12 mouse cellular contexts compared by ENCODE assay signal in the genomic region with DNA sequence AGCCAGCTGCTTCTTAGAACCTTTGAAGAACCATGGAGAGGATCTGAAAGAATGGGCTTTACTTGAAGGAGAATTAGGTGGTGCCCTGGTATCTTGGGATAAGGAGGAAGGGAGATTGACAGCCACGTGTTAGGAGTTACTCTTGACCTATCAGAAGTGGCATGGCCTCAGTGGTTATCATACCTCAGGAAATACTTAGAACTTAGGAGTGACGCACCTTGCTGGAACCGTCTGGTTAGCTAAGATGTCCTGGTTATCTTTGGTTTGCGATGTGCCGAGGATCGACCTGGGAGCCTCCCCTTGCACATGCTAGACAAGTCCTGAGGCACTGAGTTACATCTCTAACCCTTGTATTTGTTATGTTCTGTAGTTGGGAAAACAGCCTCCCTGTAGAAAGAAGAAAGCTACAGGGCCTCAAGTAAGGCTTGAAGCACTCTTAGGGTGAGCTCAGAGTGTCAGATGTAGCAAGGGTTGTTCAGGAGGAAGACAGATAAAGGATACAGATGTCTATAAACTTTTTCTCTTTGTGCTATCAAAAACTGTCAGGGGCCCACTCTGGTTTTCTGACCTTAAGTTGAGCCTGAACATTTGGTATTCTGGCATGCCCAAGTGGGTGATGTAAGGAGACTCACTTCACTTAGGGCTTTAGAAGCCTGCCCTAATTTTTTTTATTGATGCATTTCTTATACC. TPM values are rescaled to one million over a fixed set of nuclear protein-coding genes. Genes with fewer than 3 reads are reported as not detected.
DNase-seq lines count a peak whose midpoint lies in the region; ATAC-seq and TF ChIP-seq lines count a peak whose summit lies in the region.
"Had no signal": no experiment of that assay in that cellular context is flagged by ENCODE, and none has a peak within 500 bp of the region (broad histone marks: within the 10 kb centered on the region; RNA-seq: fewer than 3 reads in every experiment).

No protein-coding gene starts in this region.

- no peaks in the 10 kb centered on the region for H3K27me3 ChIP-seq in liver, postnatal 0 days (ENCODE audit: insufficient read depth, low read length)
- no peaks in the 10 kb centered on the region for H3K27me3 ChIP-seq in midbrain, embryonic 15.5 days (replicated peaks)

- H3K9me3 ChIP-seq in liver, postnatal 0 days (ENCODE audit: low read length): no peaks in the 10 kb centered on the region
- H3K9me3 ChIP-seq in midbrain, embryonic 15.5 days: no peaks in the 10 kb centered on the region

- no peak for DNase-seq in gastrocnemius, adult 2 months
- no peak for DNase-seq in gastrocnemius, postnatal 10 days
- peak; percentile 57 for DNase-seq in spleen, adult 12 weeks (ENCODE audit: low spot score)
- no peak for DNase-seq in spleen, adult 18-20 months
- peak; percentile 58 for DNase-seq in liver, postnatal 0 days
- peak; percentile 39 for DNase-seq in yolk sac, embryonic 10.5 days (ENCODE audit: low spot score)
- no peak for DNase-seq in cerebellum, postnatal 36 days
- DNase-seq: cerebellum, postnatal 25 days; heart, adult 18-20 months; kidney, postnatal 36 days; lung, postnatal 14 days had no signal

- no peak for TF ChIP-seq CTCF in gastrocnemius, adult 2 months (IDR thresholded peaks at IDR 0.05)
- no peak for TF ChIP-seq CTCF in liver, postnatal 0 days (IDR thresholded peaks at IDR 0.05; ENCODE audit: low read depth)

- TF ChIP-seq EP300 in liver, postnatal 0 days (IDR thresholded peaks at IDR 0.05; ENCODE audit: low read depth): peak; percentile 99

- peaks cover 56% of the 10 kb centered on the region for H3K4me1 ChIP-seq in liver, postnatal 0 days (ENCODE audit: insufficient read depth)
- H3K4me1 ChIP-seq in midbrain, embryonic 15.5 days: peaks cover 25% of the 10 kb centered on the region

- ATAC-seq in liver, postnatal 0 days: peak; percentile 79
- no peak for ATAC-seq in midbrain, embryonic 15.5 days (replicated peaks)

- H3K36me3 ChIP-seq in liver, postnatal 0 days (replicated peaks; ENCODE audit: insufficient read depth, low read length): no peaks in the 10 kb centered on the region
- no peaks in the 10 kb centered on the region for H3K36me3 ChIP-seq in midbrain, embryonic 15.5 days (replicated peaks)

- H3K9ac ChIP-seq in liver, postnatal 0 days (replicated peaks): peak overlapping the region; percentile 47
- H3K9ac ChIP-seq in midbrain, embryonic 15.5 days: no peak overlapping the region

- intact Hi-C loops in gastrocnemius, adult 2 months (cut with DNase I): loop anchor here (5.0 kb wide), 1 partner anchor 177 kb away; a partner anchor contains a TSS

- H3K4me3 ChIP-seq in gastrocnemius, adult 2 months: no peak overlapping the region
- 0 out of 2 replicates have a peak overlapping the region, but pooled peaks have one; percentile 2 for H3K4me3 ChIP-seq in liver, postnatal 0 days (ENCODE audit: low read depth, low read length)
- no peak overlapping the region for H3K4me3 ChIP-seq in midbrain, embryonic 15.5 days

- H3K4me2 ChIP-seq in liver, postnatal 0 days (ENCODE audit: low read depth, low read length): peak overlapping the region; percentile 56
- H3K4me2 ChIP-seq in midbrain, embryonic 15.5 days: no peak overlapping the region

- WGBS in liver, postnatal 0 days (ENCODE audit: insufficient replicate concordance): 45% methylated on average over 6 of the region's 6 CpGs
- WGBS in midbrain, embryonic 15.5 days: 92% methylated on average over 6 of the region's 6 CpGs

- H3K27ac ChIP-seq in gastrocnemius, adult 2 months: peak overlapping the region; percentile 93
- H3K27ac ChIP-seq in liver, postnatal 0 days (ENCODE audit: low read depth): peak overlapping the region; percentile 92
- no peak overlapping the region for H3K27ac ChIP-seq in midbrain, embryonic 15.5 days

RNA-seq across cellular contexts. Expression of a gene that starts 6.0 kb away (rescaled TPM):
- total RNA-seq in gastrocnemius, adult 2 months (2021): 10 to 100 TPM; 23.7 to 34.3 TPM
- 10 to 100 TPM; 11.0 to 14.3 TPM for total RNA-seq in gastrocnemius, postnatal 10 days (2021)
- 8.5 and 11.4 TPM in 2 replicates for polyA plus RNA-seq in liver, postnatal 0 days (2015; fragmentation: Nextera tagmentation; extraction: Ambion mirVana)
- 30.9 and 31.7 TPM in 2 replicates for polyA plus RNA-seq in midbrain, embryonic 15.5 days (2015; fragmentation: Nextera tagmentation; extraction: Ambion mirVana)

Comparison
In these comparisons a context has a peak if more than half of its experiments do, and no peak if none do; other contexts are left out.
1. DNase-seq: peak in spleen, adult 12 weeks (single experiment), liver, postnatal 0 days (single experiment) and yolk sac, embryonic 10.5 days (single experiment); none in gastrocnemius, adult 2 months (single experiment), gastrocnemius, postnatal 10 days (single experiment), spleen, adult 18-20 months (0 of 2) and cerebellum, postnatal 36 days (0 of 2).